Mouse (Mus musculus) myocyte (in vitro differentiated cells): ENCODE measurements around the gene Eif4enif1.

Experiments used
- CEBPB ChIP-seq: IDR thresholded peaks from 2 replicates; pipeline ENCODE4 v1.6.1; 2011; ENCODE audit warnings: mild to moderate bottlenecking, moderate library complexity; ENCODE audit not compliant: poor library complexity, insufficient read depth, severe bottlenecking
- E2F4 ChIP-seq: IDR thresholded peaks from one replicate; pipeline ENCODE4 v1.6.1; 2011; ENCODE audit warnings: mild to moderate bottlenecking, control low read depth, moderate library complexity; ENCODE audit not compliant: insufficient read depth
- MAX ChIP-seq: IDR thresholded peaks from one replicate; pipeline ENCODE4 v1.6.1; 2011; ENCODE audit warnings: low read depth, mild to moderate bottlenecking, control low read depth
- MYOD1 ChIP-seq, 3 experiments: IDR thresholded peaks; one replicate each; pipeline ENCODE4 v1.6.1; 2011; ENCODE audit warnings: control low read depth in 2 of 3, low read depth in 2 of 3, mild to moderate bottlenecking in 2 of 3, moderate library complexity in 1 of 3; ENCODE audit not compliant: insufficient read length in 2 of 3, control insufficient read depth in 1 of 3
- MYOG ChIP-seq, 3 experiments: IDR thresholded peaks; one replicate each; pipeline ENCODE4 v1.6.1; 2011; ENCODE audit warnings: control low read depth in 2 of 3, low read depth in 2 of 3, mild to moderate bottlenecking in 2 of 3; ENCODE audit not compliant: insufficient read length in 2 of 3, control insufficient read depth in 1 of 3, insufficient read depth in 1 of 3
- POLR2A ChIP-seq: IDR thresholded peaks from one replicate; pipeline ENCODE4 v1.6.1; 2011; ENCODE audit warnings: low read depth, mild to moderate bottlenecking, control low read depth, moderate library complexity; ENCODE audit not compliant: insufficient read length
- POLR2AphosphoS2 ChIP-seq: IDR thresholded peaks from one replicate; pipeline ENCODE4 v1.6.1; 2011; ENCODE audit warnings: low read depth, control low read depth; ENCODE audit not compliant: insufficient read length
- SRF ChIP-seq: IDR thresholded peaks from one replicate; pipeline ENCODE4 v1.6.1; 2011; ENCODE audit warnings: low read depth; ENCODE audit not compliant: control insufficient read depth, insufficient read length
- TCF12 ChIP-seq: IDR thresholded peaks from one replicate; pipeline ENCODE4 v1.6.1; 2011; ENCODE audit warnings: mild to moderate bottlenecking, control low read depth; ENCODE audit not compliant: poor library complexity, insufficient read depth, severe bottlenecking
- USF1 ChIP-seq: IDR thresholded peaks from one replicate; pipeline ENCODE4 v1.6.1; 2011; ENCODE audit warnings: low read depth, mild to moderate bottlenecking, control low read depth, moderate library complexity

DNA sequence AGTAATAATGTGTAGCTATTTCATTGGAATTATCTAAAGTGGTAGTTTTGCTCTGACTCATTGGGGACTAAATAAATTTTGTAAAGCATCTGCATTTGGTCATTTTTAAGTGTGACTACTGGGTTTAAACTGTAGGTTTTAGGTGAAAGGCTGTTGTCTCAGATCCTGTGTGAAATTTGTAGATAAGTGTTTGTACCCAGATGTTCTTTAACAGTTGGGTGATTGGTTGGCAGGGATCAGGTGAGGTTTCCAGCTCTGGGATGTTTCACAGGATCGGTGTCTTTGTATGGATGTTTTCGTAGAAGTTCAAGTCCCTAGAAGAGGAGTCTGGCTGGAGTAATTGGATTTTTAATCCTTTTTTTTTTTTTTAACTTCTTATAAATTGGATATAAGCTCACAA, 1.6 kb downstream of the Eif4enif1 start:
- TF ChIP-seq POLR2AphosphoS2 (no peak), E2F4 (no peak), POLR2A (no peak), TCF12 (no peak), MYOG (IDR thresholded peaks at IDR 0.05; ENCODE audit: control insufficient read depth in 1 of 3, insufficient read depth in 1 of 3, insufficient read length in 2 of 3, low read depth in 2 of 3) (no peak), MAX (no peak), CEBPB (no peak), USF1 (no peak), SRF (no peak), MYOD1 (IDR thresholded peaks at IDR 0.05; ENCODE audit: control insufficient read depth in 1 of 3, insufficient read length in 2 of 3, low read depth in 2 of 3) (no peak)
